Mouse (Mus musculus): ENCODE measurements around the gene S100a7a.

The S100a7a gene

DNA sequence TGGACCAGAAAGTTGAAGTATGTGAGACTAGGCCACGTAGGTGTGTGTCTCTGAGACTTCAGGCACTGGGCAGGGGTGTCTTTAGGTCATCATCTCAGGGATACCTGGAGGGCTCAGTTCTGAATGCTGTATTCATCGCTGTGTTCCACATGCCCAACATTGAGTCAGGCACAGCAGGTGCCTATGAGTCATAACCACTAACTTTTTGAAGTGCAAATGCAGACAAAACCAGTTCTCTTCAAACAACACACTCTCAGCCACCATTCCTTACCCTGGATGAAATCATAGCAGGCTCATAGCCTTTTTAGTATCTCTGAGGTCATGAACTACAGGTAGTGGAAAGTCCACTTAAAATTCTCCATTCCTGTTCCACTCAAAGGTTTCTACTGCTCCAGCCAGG lies 24.5 kb upstream of the S100a7a start:
- no peak for DNase-seq

DNA sequence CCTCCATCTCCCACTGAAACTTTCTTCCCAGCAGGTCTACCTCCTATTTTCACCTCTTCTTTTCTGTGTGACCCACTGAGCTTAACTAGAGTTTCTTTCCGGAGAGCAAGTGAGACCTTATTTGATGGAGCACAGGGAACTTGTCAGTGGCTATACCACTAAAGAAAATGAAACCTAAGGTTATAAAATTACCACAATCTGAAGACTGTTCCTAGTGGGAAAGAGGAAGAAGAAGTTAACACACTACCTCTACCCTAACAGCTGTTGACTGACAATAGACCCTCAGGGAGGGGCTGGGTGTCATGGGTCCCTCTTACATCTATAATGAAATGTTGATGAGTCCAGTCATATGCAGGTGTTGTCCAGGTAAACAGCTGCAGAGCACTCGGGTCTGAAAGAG lies 21.8 kb upstream of the S100a7a start:
- DNase-seq = no peak

DNA sequence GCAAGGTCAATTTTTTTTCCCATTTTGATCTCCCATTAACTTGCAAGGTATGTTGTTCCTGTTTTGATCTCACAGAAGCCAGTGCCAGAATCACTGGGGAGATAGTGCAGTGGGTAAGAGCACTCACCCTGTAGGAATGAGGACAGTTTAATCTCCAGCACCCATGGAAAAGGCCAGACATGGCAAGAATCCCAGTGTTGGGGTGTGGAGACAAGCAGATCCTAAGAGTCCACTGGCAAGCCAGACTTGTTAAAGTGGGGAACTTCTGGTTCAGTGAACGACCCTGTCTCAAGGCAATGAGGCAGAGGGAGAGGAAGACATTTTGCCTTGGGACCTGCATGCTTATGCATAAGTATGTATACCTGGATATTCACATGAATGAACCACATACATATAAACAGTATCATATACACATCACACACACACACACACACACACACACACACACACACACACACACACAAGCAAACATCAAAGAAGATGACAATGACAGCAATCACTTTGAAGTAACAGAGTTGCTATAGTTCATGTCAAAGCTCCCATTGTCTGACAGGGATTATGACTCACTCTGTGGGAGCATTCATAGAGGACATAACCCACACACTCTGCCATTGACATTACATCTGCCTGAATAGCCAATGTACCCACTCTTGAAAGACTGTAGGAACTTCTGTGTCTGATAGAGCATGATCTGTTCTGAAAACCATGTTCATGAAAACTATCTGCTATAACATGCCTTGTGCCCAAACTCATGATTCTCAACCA lies 15.1 kb upstream of the S100a7a start:
- no peak for DNase-seq

DNA sequence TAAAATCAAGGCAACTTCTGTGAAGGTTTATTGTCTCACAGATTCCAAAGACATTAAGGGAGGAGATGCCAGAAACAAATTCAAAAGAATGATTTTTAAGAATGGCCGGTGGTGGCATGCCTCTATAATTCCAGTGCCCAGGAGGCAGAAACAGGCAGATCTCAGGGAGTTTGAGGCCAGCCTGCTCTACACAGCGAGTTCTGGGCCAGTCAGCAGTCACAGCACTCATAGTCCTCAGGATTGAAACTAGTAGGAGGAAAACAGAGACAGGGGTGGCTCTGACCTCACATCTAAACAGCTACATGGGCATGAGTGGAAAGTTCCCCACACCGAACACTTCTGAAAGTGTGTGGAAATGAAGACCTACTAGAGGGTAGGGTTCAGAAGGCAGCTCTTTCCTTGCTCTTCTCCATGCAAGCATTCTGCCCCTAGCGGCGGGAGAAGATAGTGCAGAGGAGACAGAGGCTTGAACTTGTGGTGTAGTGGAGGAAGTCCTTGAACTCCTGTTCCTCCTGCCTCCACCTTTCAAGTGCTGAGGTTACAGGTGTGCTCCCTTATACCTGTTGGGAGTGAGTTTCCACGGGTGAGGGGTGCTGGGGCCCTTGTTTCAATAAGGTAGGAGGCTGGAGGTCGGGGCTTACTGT lies 14.2 kb upstream of the S100a7a start:
- DNase-seq = peak in 1 of 2 experiments; percentile 60

GRCm38 (mm10) chr3:90640981-90641380 lies 12.8 kb upstream of the S100a7a start:
- DNase-seq = no peak

DNA sequence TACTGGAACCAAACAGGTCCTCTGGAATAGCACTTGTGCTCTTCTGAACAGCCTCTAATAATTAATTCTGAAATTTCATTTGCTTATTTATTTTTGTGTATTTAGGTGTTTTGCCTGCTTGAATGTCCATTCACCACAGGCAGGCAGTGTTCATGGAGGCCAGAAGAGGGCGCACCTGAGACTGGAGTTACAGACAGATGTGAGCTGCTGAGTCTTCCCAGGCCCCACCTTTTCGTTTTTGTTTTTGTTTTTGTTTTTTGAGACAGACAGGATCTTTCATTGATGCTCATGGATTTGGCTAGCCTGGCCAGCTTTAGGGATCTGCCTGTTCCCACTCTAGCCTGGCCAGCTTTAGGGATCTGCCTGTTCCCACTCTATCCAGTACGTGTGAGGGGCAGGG lies 9.6 kb upstream of the S100a7a start:
- DNase-seq = peak; percentile 54 to 84

DNA sequence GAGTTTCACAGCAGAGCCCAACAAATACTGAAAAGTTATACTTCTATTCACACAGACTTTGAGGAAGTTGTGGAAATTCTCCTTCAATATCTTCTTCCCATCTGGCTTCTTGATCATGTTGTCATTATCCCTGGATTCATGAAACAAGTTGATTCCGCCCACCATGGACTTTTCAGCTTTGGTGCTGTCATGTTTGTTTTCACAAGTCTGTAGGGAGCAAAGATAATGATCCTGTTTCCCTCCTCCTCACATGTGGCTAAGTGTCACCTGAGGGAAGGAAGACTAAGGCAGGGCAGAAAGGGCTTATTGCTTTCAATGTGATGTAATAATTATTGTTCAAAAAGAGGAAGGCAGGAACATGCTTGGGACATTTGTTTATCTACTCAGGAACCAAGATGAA lies 6.5 kb upstream of the S100a7a start:
- DNase-seq = no peak

- DNase-seq = no peak
Measured at GRCm38 (mm10) chr3:90648981-90649380, 4.8 kb upstream of the S100a7a start.

GRCm38 (mm10) chr3:90649832-90650231 lies 4.0 kb upstream of the S100a7a start:
- no peak for DNase-seq

DNA sequence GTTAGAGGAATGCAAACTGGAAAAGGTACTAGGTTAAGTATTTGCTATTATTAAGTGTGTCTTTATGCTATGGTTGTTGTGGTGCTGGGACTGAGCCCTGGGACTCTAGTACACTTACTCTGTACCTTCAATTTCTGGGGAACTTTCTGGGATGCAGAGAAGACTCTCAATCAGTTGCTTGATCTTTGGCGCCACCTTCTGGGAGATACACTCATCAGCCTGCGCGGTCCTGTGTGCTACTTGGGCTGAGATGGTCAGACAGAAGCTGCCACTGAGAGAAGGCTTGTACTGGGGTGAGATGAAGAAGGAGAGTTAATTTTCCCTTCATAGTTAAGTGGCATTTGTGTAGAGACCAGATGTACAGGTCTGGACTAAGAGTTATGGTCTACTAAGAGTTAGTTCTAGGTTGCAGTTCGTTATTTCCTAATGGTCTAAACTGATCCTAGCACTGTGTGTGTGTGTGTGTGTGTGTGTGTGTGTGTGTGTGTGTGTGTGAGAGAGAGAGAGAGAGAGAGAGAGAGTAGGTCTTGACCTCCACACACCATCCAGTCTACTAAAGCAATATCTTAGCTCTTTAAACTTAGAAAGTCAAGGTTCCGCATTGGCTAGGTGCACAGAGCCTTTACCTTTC lies 824 bp upstream of the S100a7a start:
- peak; percentile 61 to 86 for DNase-seq

- no peak for DNase-seq
Measured at GRCm38 (mm10) chr3:90657405-90657804, 3.6 kb downstream of the S100a7a start.

GRCm38 (mm10) chr3:90659364-90660044 lies 5.7 kb downstream of the S100a7a start:
- no peak for DNase-seq

DNA sequence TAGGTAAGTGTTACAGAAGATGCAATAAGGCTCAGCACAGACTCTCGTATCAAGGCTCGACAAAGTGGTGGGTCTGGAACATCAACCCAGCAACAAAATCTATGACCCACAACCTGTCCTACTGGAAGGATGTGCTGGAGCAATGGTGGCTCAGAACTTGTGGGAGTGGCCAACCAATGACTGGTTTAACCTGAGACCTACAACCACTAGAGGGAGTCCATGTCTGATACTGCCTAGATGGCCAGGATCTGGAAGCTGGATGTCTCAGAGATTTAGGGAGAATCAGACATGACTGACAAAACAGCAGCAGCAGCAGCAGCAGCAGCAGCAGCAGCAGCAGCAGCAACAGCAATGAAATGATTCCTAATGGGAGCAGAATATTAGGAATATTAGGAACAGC lies 10.4 kb downstream of the S100a7a start:
- peak; percentile 4 to 21 for DNase-seq

- DNase-seq = peak in 1 of 2 experiments; percentile 22
Measured at GRCm38 (mm10) chr3:90668846-90669245, 15.0 kb downstream of the S100a7a start, which contains the start of gene S100a8. TSS of gene S100a8 (plus strand) at chr3:90668978.

GRCm38 (mm10) chr3:90678656-90679055 lies 24.8 kb downstream of the S100a7a start:
- DNase-seq = no peak

GRCm38 (mm10) chr3:90683929-90684328 lies 30.1 kb downstream of the S100a7a start:
- no peak for DNase-seq

DNA sequence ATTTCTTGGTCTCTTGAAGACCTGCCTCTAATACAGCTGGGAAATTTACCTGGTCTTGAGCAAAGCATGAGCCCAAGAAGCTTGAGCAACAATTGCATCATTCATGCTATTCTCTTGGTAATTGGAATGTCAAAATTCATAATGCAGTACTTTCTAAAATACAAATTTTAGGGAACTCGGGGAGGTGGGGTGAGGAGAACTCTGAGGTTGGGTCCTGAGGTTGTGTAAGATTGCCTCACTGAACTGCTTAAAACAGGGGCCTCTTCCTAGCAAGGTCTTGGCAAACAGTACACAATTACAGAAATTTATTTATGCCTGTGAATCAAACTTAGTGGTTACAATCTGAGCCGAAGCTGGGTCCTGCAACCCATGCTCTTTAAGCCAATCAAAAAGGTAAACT lies 33.0 kb downstream of the S100a7a start:
- DNase-seq = no peak

- no peak for DNase-seq
Measured at GRCm38 (mm10) chr3:90693496-90693895, 39.7 kb downstream of the S100a7a start.

DNA sequence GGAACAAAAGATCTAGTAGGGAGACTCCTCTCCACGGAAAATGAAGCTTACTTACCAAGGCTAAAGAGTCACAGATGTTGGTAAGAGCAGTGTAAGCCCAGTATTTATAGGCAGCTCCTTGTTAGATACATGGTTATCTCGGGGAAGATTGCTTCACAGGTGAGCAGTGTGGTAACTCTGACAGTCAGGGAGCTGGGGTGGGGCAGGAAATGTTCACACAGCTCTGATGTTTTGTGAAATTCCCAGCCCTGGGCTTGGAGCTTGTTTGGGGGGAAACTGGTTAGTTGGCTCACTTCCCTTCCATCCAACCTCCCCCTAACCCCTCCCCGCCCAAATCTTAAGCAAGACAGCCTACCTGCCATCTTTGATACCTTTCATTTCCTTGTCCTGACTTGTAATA lies 41.8 kb downstream of the S100a7a start, which contains the start of gene S100a9:
Gene S100a9, minus strand, starts transcription at position 109 of the 400 bp plus-strand sequence.
- DNase-seq = no peak

- DNase-seq = no peak
Measured at GRCm38 (mm10) chr3:90702244-90702643, 48.4 kb downstream of the S100a7a start.
